Mouse (Mus musculus) kidney, adult 2 months (tissue): ENCODE measurements around the gene Ccdc134.

Experiments
- CTCF ChIP-seq: fragments of 200-500 bp; conservative IDR thresholded peaks from 2 replicates; pipeline ENCODE4 v1.5.1; 2011; ENCODE audit warnings: low read depth, mild to moderate bottlenecking, control low read depth, low read length, moderate library complexity, mixed read lengths; ENCODE audit not compliant: insufficient read depth, insufficient read length
- POLR2A ChIP-seq: fragments of 200-500 bp; IDR thresholded peaks from one replicate; pipeline ENCODE4 v1.6.1; 2011; ENCODE audit warnings: low read depth, low read length, control low read depth

- no peak for TF ChIP-seq POLR2A
- TF ChIP-seq CTCF: no peak
Observed at GRCm38 (mm10) chr15:82186931-82187330, 59.2 kb downstream of the Ccdc134 start.
